Mouse (Mus musculus) neutrophil, adult 5-6 weeks (primary cell): ENCODE measurements around the gene Mtx2. TPM values are rescaled to one million over a fixed set of nuclear protein-coding genes. Genes with fewer than 3 reads are reported as not detected.

Experiments used
- ATAC-seq: fragments of 151-379, 151-347 bp; 2 replicates; pipeline ENCODE4 v1.8.0; 2017; ENCODE audit warnings: mild to moderate bottlenecking, moderate TSS enrichment; ENCODE audit not compliant: insufficient number of reproducible peaks, poor library complexity, low FRiP score, severe bottlenecking; ENCODE audit errors: extremely low read depth
- total RNA-seq: library from RNA; stranded (forward); fragments of 200-1000 nt; gene quantifications from 2 replicates; pipeline ENCODE4 v1.2.3, GENCODE M21; 2017

Gene Mtx2
- total RNA-seq: 15.8 and 19.8 TPM in 2 replicates

- peak; percentile 56 for ATAC-seq
Observed at GRCm38 (mm10) chr2:74825730-74826430, at the start of gene Mtx2. Mtx2 (plus strand) TSS chr2:74825803.

GRCm38 (mm10) chr2:74777536-74778275 lies 47.9 kb upstream of the Mtx2 start:
- ATAC-seq: no peak

- no peak for ATAC-seq
Observed at GRCm38 (mm10) chr2:74781386-74781785, 44.2 kb upstream of the Mtx2 start.

GRCm38 (mm10) chr2:74795531-74795930 lies 30.1 kb upstream of the Mtx2 start:
- no peak for ATAC-seq

- ATAC-seq: no peak
Observed at GRCm38 (mm10) chr2:74808431-74808830, 17.2 kb upstream of the Mtx2 start.

GRCm38 (mm10) chr2:74822654-74823053 lies 2.9 kb upstream of the Mtx2 start:
- ATAC-seq: no peak

GRCm38 (mm10) chr2:74825371-74825729 lies 253 bp upstream of the Mtx2 start:
- ATAC-seq: no peak

- ATAC-seq: no peak
Observed at GRCm38 (mm10) chr2:74846992-74847391, 21.4 kb downstream of the Mtx2 start.

- ATAC-seq: no peak
Observed at GRCm38 (mm10) chr2:74847516-74847915, 21.9 kb downstream of the Mtx2 start.

- ATAC-seq: no peak
Observed at GRCm38 (mm10) chr2:74850036-74850435, 24.4 kb downstream of the Mtx2 start.

GRCm38 (mm10) chr2:74862070-74862476 lies 36.5 kb downstream of the Mtx2 start:
- no peak for ATAC-seq

GRCm38 (mm10) chr2:74865414-74865813 lies 39.8 kb downstream of the Mtx2 start:
- ATAC-seq: no peak

- ATAC-seq: no peak
Observed at GRCm38 (mm10) chr2:74874043-74874442, 48.4 kb downstream of the Mtx2 start.

GRCm38 (mm10) chr2:74884357-74884756 lies 58.8 kb downstream of the Mtx2 start:
- no peak for ATAC-seq

- no peak for ATAC-seq
Observed at GRCm38 (mm10) chr2:74891868-74892267, 66.3 kb downstream of the Mtx2 start.

GRCm38 (mm10) chr2:74892881-74893615 lies 67.4 kb downstream of the Mtx2 start:
- ATAC-seq: no peak

GRCm38 (mm10) chr2:74894061-74894460 lies 68.5 kb downstream of the Mtx2 start:
- ATAC-seq: no peak

GRCm38 (mm10) chr2:74899973-74900372 lies 74.4 kb downstream of the Mtx2 start:
- ATAC-seq: no peak

GRCm38 (mm10) chr2:74901764-74902295 lies 76.2 kb downstream of the Mtx2 start:
- no peak for ATAC-seq
